Mouse (Mus musculus) kidney, adult 2 months (tissue): ENCODE measurements around the gene Kcnh6.

Experiments used
- CTCF ChIP-seq: fragments of 200-500 bp; conservative IDR thresholded peaks from 2 replicates; pipeline ENCODE4 v1.5.1; 2011; ENCODE audit warnings: low read depth, mild to moderate bottlenecking, control low read depth, low read length, moderate library complexity, mixed read lengths; ENCODE audit not compliant: insufficient read depth, insufficient read length
- POLR2A ChIP-seq: fragments of 200-500 bp; IDR thresholded peaks from one replicate; pipeline ENCODE4 v1.6.1; 2011; ENCODE audit warnings: low read depth, low read length, control low read depth

- no peak for TF ChIP-seq CTCF
- TF ChIP-seq POLR2A: no peak
These were observed 46.7 kb downstream of the Kcnh6 start for GRCm38 (mm10) chr11:106054600-106054999.
